Mouse (Mus musculus): ENCODE measurements at regions not wholly inside any gene's neighbourhood (a gene's known extent, or its start where the extent isn't known, plus 50 kb on each side); places are given as distances from the start of the nearest gene placed in this dataset.

- no peaks in the 10 kb centered on the region for H3K9me3 ChIP-seq (ENCODE audit: control insufficient read depth, low read length)
- H3K27ac ChIP-seq (replicated peaks in 1 of 2; ENCODE audit: control insufficient read depth in 1 of 2, insufficient read depth in 1 of 2, low read depth in 2 of 2, low read length in 2 of 2) = no peak overlapping the region
- H3K4me1 ChIP-seq (ENCODE audit: control insufficient read depth in 2 of 2, insufficient read depth in 2 of 2, low read length in 2 of 2) = no peaks in the 10 kb centered on the region
- H3K36me3 ChIP-seq (ENCODE audit: control insufficient read depth, insufficient read depth, low read length) = no peaks in the 10 kb centered on the region
- no peak overlapping the region for H3K4me3 ChIP-seq (ENCODE audit: control insufficient read depth in 1 of 2, insufficient read depth in 1 of 2, low read depth in 1 of 2, low read length in 2 of 2)
- no peak overlapping the region for H3K4me2 ChIP-seq (ENCODE audit: low read length)
- H3K9ac ChIP-seq (ENCODE audit: low read length) = no peak overlapping the region
- WGBS = 48% methylated on average over 6 of the region's 6 CpGs
- ATAC-seq (ENCODE audit: insufficient number of reproducible peaks, insufficient read depth, low FRiP score, low read depth) = no peak
- H3K27me3 ChIP-seq (ENCODE audit: control insufficient read depth, insufficient read depth, low read length) = no peaks in the 10 kb centered on the region
Measured at GRCm38 (mm10) chr1:166796362-166796925, 114.8 kb upstream of the Fmo9 start.

- no peak overlapping the region for H3K27ac ChIP-seq (replicated peaks in 1 of 2; ENCODE audit: control insufficient read depth in 1 of 2, insufficient read depth in 1 of 2, low read depth in 2 of 2, low read length in 2 of 2)
- H3K4me3 ChIP-seq (ENCODE audit: control insufficient read depth in 1 of 2, insufficient read depth in 1 of 2, low read depth in 1 of 2, low read length in 2 of 2) = no peak overlapping the region
- H3K4me1 ChIP-seq (ENCODE audit: control insufficient read depth in 2 of 2, insufficient read depth in 2 of 2, low read length in 2 of 2) = no peaks in the 10 kb centered on the region
- H3K4me2 ChIP-seq (ENCODE audit: low read length) = no peak overlapping the region
- WGBS = 55% methylated on average over 4 of the region's 4 CpGs
- no peak overlapping the region for H3K9ac ChIP-seq (ENCODE audit: low read length)
- no peaks in the 10 kb centered on the region for H3K36me3 ChIP-seq (ENCODE audit: control insufficient read depth, insufficient read depth, low read length)
- no peaks in the 10 kb centered on the region for H3K9me3 ChIP-seq (ENCODE audit: control insufficient read depth, low read length)
- ATAC-seq (ENCODE audit: insufficient number of reproducible peaks, insufficient read depth, low FRiP score, low read depth) = no peak
- H3K27me3 ChIP-seq (ENCODE audit: control insufficient read depth, insufficient read depth, low read length) = no peaks in the 10 kb centered on the region
Measured at GRCm38 (mm10) chr1:166796931-166797330, 115.3 kb upstream of the Fmo9 start.

GRCm38 (mm10) chr1:166800953-166801603, 119.4 kb upstream of the Fmo9 start:
- H3K9me3 ChIP-seq (ENCODE audit: control insufficient read depth, low read length) = no peaks in the 10 kb centered on the region
- 69% methylated on average over 11 of the region's 11 CpGs for WGBS
- ATAC-seq (ENCODE audit: insufficient number of reproducible peaks, insufficient read depth, low FRiP score, low read depth) = no peak
- H3K27me3 ChIP-seq (ENCODE audit: control insufficient read depth, insufficient read depth, low read length) = no peaks in the 10 kb centered on the region
- no peak overlapping the region for H3K9ac ChIP-seq (ENCODE audit: low read length)
- H3K27ac ChIP-seq (replicated peaks in 1 of 2; ENCODE audit: control insufficient read depth in 1 of 2, insufficient read depth in 1 of 2, low read depth in 2 of 2, low read length in 2 of 2) = no peak overlapping the region
- no peaks in the 10 kb centered on the region for H3K4me1 ChIP-seq (ENCODE audit: control insufficient read depth in 2 of 2, insufficient read depth in 2 of 2, low read length in 2 of 2)
- no peaks in the 10 kb centered on the region for H3K36me3 ChIP-seq (ENCODE audit: control insufficient read depth, insufficient read depth, low read length)
- H3K4me3 ChIP-seq (ENCODE audit: control insufficient read depth in 1 of 2, insufficient read depth in 1 of 2, low read depth in 1 of 2, low read length in 2 of 2) = no peak overlapping the region
- H3K4me2 ChIP-seq (ENCODE audit: low read length) = no peak overlapping the region

- Histone ChIP-seq H3K4me1 (ENCODE audit: control insufficient read depth in 2 of 2, insufficient read depth in 2 of 2, low read length in 2 of 2) (no peaks in the 10 kb centered on the region), H3K4me2 (ENCODE audit: low read length) (no peak overlapping the region), H3K27me3 (ENCODE audit: control insufficient read depth, insufficient read depth, low read length) (no peaks in the 10 kb centered on the region), H3K4me3 (ENCODE audit: control insufficient read depth in 1 of 2, insufficient read depth in 1 of 2, low read depth in 1 of 2, low read length in 2 of 2) (no peak overlapping the region), H3K9ac (ENCODE audit: low read length) (no peak overlapping the region), H3K9me3 (ENCODE audit: control insufficient read depth, low read length) (no peaks in the 10 kb centered on the region), H3K27ac (replicated peaks in 1 of 2; ENCODE audit: control insufficient read depth in 1 of 2, insufficient read depth in 1 of 2, low read depth in 2 of 2, low read length in 2 of 2) (no peak overlapping the region), H3K36me3 (ENCODE audit: control insufficient read depth, insufficient read depth, low read length) (no peaks in the 10 kb centered on the region)
- 45% methylated on average over 4 of the region's 4 CpGs for WGBS
- no peak for ATAC-seq (ENCODE audit: insufficient number of reproducible peaks, insufficient read depth, low FRiP score, low read depth)
Measured at GRCm38 (mm10) chr1:166801929-166802328, 120.3 kb upstream of the Fmo9 start.

GRCm38 (mm10) chr1:166803928-166804327, 122.3 kb upstream of the Fmo9 start:
- ATAC-seq (ENCODE audit: insufficient number of reproducible peaks, insufficient read depth, low FRiP score, low read depth) = no peak
- H3K4me1 ChIP-seq (ENCODE audit: control insufficient read depth in 2 of 2, insufficient read depth in 2 of 2, low read length in 2 of 2) = no peaks in the 10 kb centered on the region
- H3K4me2 ChIP-seq (ENCODE audit: low read length) = no peak overlapping the region
- no peak overlapping the region for H3K27ac ChIP-seq (replicated peaks in 1 of 2; ENCODE audit: control insufficient read depth in 1 of 2, insufficient read depth in 1 of 2, low read depth in 2 of 2, low read length in 2 of 2)
- WGBS = 66% methylated on average over 2 of the region's 2 CpGs
- H3K9ac ChIP-seq (ENCODE audit: low read length) = no peak overlapping the region
- no peaks in the 10 kb centered on the region for H3K36me3 ChIP-seq (ENCODE audit: control insufficient read depth, insufficient read depth, low read length)
- no peak overlapping the region for H3K4me3 ChIP-seq (ENCODE audit: control insufficient read depth in 1 of 2, insufficient read depth in 1 of 2, low read depth in 1 of 2, low read length in 2 of 2)
- H3K27me3 ChIP-seq (ENCODE audit: control insufficient read depth, insufficient read depth, low read length) = no peaks in the 10 kb centered on the region
- no peaks in the 10 kb centered on the region for H3K9me3 ChIP-seq (ENCODE audit: control insufficient read depth, low read length)

- no peak overlapping the region for H3K4me3 ChIP-seq (ENCODE audit: control insufficient read depth in 1 of 2, insufficient read depth in 1 of 2, low read depth in 1 of 2, low read length in 2 of 2)
- H3K36me3 ChIP-seq (ENCODE audit: control insufficient read depth, insufficient read depth, low read length) = no peaks in the 10 kb centered on the region
- H3K9me3 ChIP-seq (ENCODE audit: control insufficient read depth, low read length) = no peaks in the 10 kb centered on the region
- H3K4me2 ChIP-seq (ENCODE audit: low read length) = no peak overlapping the region
- H3K9ac ChIP-seq (ENCODE audit: low read length) = no peak overlapping the region
- H3K27me3 ChIP-seq (ENCODE audit: control insufficient read depth, insufficient read depth, low read length) = no peaks in the 10 kb centered on the region
- WGBS = 78% methylated on average over 1 of the region's 1 CpGs
- no peaks in the 10 kb centered on the region for H3K4me1 ChIP-seq (ENCODE audit: control insufficient read depth in 2 of 2, insufficient read depth in 2 of 2, low read length in 2 of 2)
- ATAC-seq (ENCODE audit: insufficient number of reproducible peaks, insufficient read depth, low FRiP score, low read depth) = no peak
- H3K27ac ChIP-seq (replicated peaks in 1 of 2; ENCODE audit: control insufficient read depth in 1 of 2, insufficient read depth in 1 of 2, low read depth in 2 of 2, low read length in 2 of 2) = no peak overlapping the region
Measured at GRCm38 (mm10) chr1:166804333-166804732, 122.7 kb upstream of the Fmo9 start.

- 53% methylated on average over 7 of the region's 7 CpGs for WGBS
- ATAC-seq (ENCODE audit: insufficient number of reproducible peaks, insufficient read depth, low FRiP score, low read depth) = no peak
- H3K4me2 ChIP-seq (ENCODE audit: low read length) = no peak overlapping the region
- no peak overlapping the region for H3K9ac ChIP-seq (ENCODE audit: low read length)
- H3K9me3 ChIP-seq (ENCODE audit: control insufficient read depth, low read length) = no peaks in the 10 kb centered on the region
- no peak overlapping the region for H3K4me3 ChIP-seq (ENCODE audit: control insufficient read depth in 1 of 2, insufficient read depth in 1 of 2, low read depth in 1 of 2, low read length in 2 of 2)
- H3K27ac ChIP-seq (replicated peaks in 1 of 2; ENCODE audit: control insufficient read depth in 1 of 2, insufficient read depth in 1 of 2, low read depth in 2 of 2, low read length in 2 of 2) = no peak overlapping the region; a peak in 1 of 4 replicates
- H3K4me1 ChIP-seq (ENCODE audit: control insufficient read depth in 2 of 2, insufficient read depth in 2 of 2, low read length in 2 of 2) = 0 out of 4 replicates have a peak, but pooled peaks cover 0 to 4% of the 10 kb centered on the region in 2 experiments
- no peaks in the 10 kb centered on the region for H3K27me3 ChIP-seq (ENCODE audit: control insufficient read depth, insufficient read depth, low read length)
- no peaks in the 10 kb centered on the region for H3K36me3 ChIP-seq (ENCODE audit: control insufficient read depth, insufficient read depth, low read length)
Measured at GRCm38 (mm10) chr1:166807163-166807945, 125.7 kb upstream of the Fmo9 start.
